Mouse (Mus musculus) cortical plate, adult 2 months (tissue): ENCODE results near the gene Wdr62. TPM values are rescaled to one million over a fixed set of nuclear protein-coding genes. Genes with fewer than 3 reads are reported as not detected.

Experiments
- H3K27ac ChIP-seq: fragments of 200-500 bp; 2 replicates; pipeline ENCODE4 v1.5.1; 2012; ENCODE audit warnings: low read length, control low read depth, inconsistent platforms; ENCODE audit not compliant: insufficient read depth
- H3K4me1 ChIP-seq: fragments of 200-500 bp; 2 replicates; pipeline ENCODE4 v1.6.1; 2011; ENCODE audit warnings: low read length; ENCODE audit not compliant: control insufficient read depth, insufficient read depth
- H3K4me3 ChIP-seq: fragments of 200-500 bp; 2 replicates; pipeline ENCODE4 v1.5.1; 2011; ENCODE audit warnings: mild to moderate bottlenecking, low read length, control low read depth; ENCODE audit not compliant: insufficient read depth
- CTCF ChIP-seq: fragments of 200-500 bp; IDR thresholded peaks from 2 replicates; pipeline ENCODE4 v1.5.1; 2011; ENCODE audit warnings: mild to moderate bottlenecking, control low read depth, low read length; ENCODE audit not compliant: insufficient read depth; ENCODE audit errors: extremely low read depth
- POLR2A ChIP-seq: fragments of 200-500 bp; IDR thresholded peaks from 2 replicates; pipeline ENCODE4 v1.6.1; 2011; ENCODE audit warnings: mild to moderate bottlenecking, low read length, control low read depth; ENCODE audit not compliant: insufficient read depth; ENCODE audit errors: extremely low read depth
- polyA plus RNA-seq: library from polyadenylated mRNA; depleted of rRNA; stranded (reverse); fragments of >200 nt; gene quantifications from 2 replicates; pipeline ENCODE4 v1.2.3, GENCODE M21; 2012

The Wdr62 gene
- polyA plus RNA-seq, 1 experiment: 3.2 TPM

- Histone ChIP-seq H3K27ac (peak within 1 kb of the TSS; percentile 58), H3K4me3 (peak within 1 kb of the TSS; percentile 48), H3K4me1 (peaks cover 1% of the 10 kb centered on the region; the same call in 1 of the 2 replicates)
- TF ChIP-seq POLR2A: peak; percentile 91
- TF ChIP-seq CTCF: no peak
Observed at GRCm38 (mm10) chr7:30321539-30322284, 41.5 kb upstream of the Wdr62 start, which contains the start of gene E130208F15Rik. E130208F15Rik (plus strand) TSS chr7:30321740.

- TF ChIP-seq CTCF (no peak), POLR2A (no peak)
- Histone ChIP-seq H3K4me3 (no peak overlapping the region; the same call in 1 of the 2 replicates), H3K4me1 (peaks cover 1% of the 10 kb centered on the region; the same call in 1 of the 2 replicates), H3K27ac (no peak overlapping the region)
Observed at GRCm38 (mm10) chr7:30320946-30321345, 40.7 kb upstream of the Wdr62 start.

- no peak overlapping the region for H3K27ac ChIP-seq
- no peaks in the 10 kb centered on the region for H3K4me1 ChIP-seq
- TF ChIP-seq CTCF: no peak
- no peak for TF ChIP-seq POLR2A
- no peak overlapping the region for H3K4me3 ChIP-seq
Observed at GRCm38 (mm10) chr7:30318142-30318541, 37.9 kb upstream of the Wdr62 start.

- H3K27ac ChIP-seq: no peak overlapping the region
- no peak overlapping the region for H3K4me3 ChIP-seq
- no peak for TF ChIP-seq CTCF
- TF ChIP-seq POLR2A: no peak
- no peaks in the 10 kb centered on the region for H3K4me1 ChIP-seq
Observed at GRCm38 (mm10) chr7:30315559-30316529, 35.6 kb upstream of the Wdr62 start.

GRCm38 (mm10) chr7:30314721-30315155 is 34.5 kb upstream of the Wdr62 start, which contains the start of gene Syne4:
Syne4 (plus strand) TSS chr7:30314807.
- no peak within 1 kb of the TSS for H3K27ac ChIP-seq
- no peak within 1 kb of the TSS for H3K4me3 ChIP-seq
- no peak for TF ChIP-seq CTCF
- TF ChIP-seq POLR2A: no peak
- H3K4me1 ChIP-seq: no peaks in the 10 kb centered on the region

- no peak overlapping the region for H3K4me3 ChIP-seq
- H3K27ac ChIP-seq: no peak overlapping the region
- no peak for TF ChIP-seq POLR2A
- TF ChIP-seq CTCF: no peak
- no peaks in the 10 kb centered on the region for H3K4me1 ChIP-seq
Observed at GRCm38 (mm10) chr7:30313666-30314320, 33.6 kb upstream of the Wdr62 start.

GRCm38 (mm10) chr7:30310136-30310535 is 29.9 kb upstream of the Wdr62 start:
- H3K27ac ChIP-seq: no peak overlapping the region
- no peak for TF ChIP-seq CTCF
- no peak for TF ChIP-seq POLR2A
- no peaks in the 10 kb centered on the region for H3K4me1 ChIP-seq
- H3K4me3 ChIP-seq: no peak overlapping the region

GRCm38 (mm10) chr7:30309395-30310129 is 29.3 kb upstream of the Wdr62 start:
- Histone ChIP-seq H3K27ac (no peak overlapping the region), H3K4me1 (no peaks in the 10 kb centered on the region), H3K4me3 (peak overlapping the region; percentile 54)
- TF ChIP-seq CTCF: no peak
- TF ChIP-seq POLR2A: no peak

- Histone ChIP-seq H3K27ac (peak within 1 kb of the TSS; percentile 75), H3K4me1 (no peaks in the 10 kb centered on the region), H3K4me3 (peak within 1 kb of the TSS; percentile 54)
- TF ChIP-seq CTCF (no peak), POLR2A (peak; percentile 99)
Observed at GRCm38 (mm10) chr7:30308076-30309005, 28.1 kb upstream of the Wdr62 start, which contains the start of gene Alkbh6. Alkbh6 (plus strand) TSS chr7:30308717.
